Mouse (Mus musculus) cerebellum, postnatal 36 days (tissue): Measurements from ENCODE around the gene Actb.
"Not testable (repeated sequence)": the region's sequence is repeated elsewhere in the genome, so short reads cannot be mapped to it uniquely, and the experiment has no call there.

ENCODE experiments used
- DNase-seq, 2 experiments: peaks; one replicate each; pipeline ENCODE4 v3.0.0; 2021 to 2022; ENCODE audit warnings: mixed read lengths in 2 of 2

Gene Actb

GRCm38 (mm10) chr5:142901355-142901802 is 5.2 kb downstream of the Actb start:
- DNase-seq = no peak

GRCm38 (mm10) chr5:142900651-142901050 is 5.9 kb downstream of the Actb start:
- DNase-seq = no peak

- DNase-seq = no peak
These were observed 6.5 kb downstream of the Actb start for GRCm38 (mm10) chr5:142899932-142900533.

- DNase-seq = no peak
These were observed 7.4 kb downstream of the Actb start for GRCm38 (mm10) chr5:142899057-142899601.

GRCm38 (mm10) chr5:142898316-142898715 is 8.2 kb downstream of the Actb start:
- no peak for DNase-seq

GRCm38 (mm10) chr5:142897568-142898248 is 8.8 kb downstream of the Actb start:
- DNase-seq = no peak

GRCm38 (mm10) chr5:142896713-142897112 is 9.8 kb downstream of the Actb start:
- no peak for DNase-seq

- DNase-seq = no peak
These were observed 10.4 kb downstream of the Actb start for GRCm38 (mm10) chr5:142896192-142896591.

GRCm38 (mm10) chr5:142894918-142895613 is 11.5 kb downstream of the Actb start, which contains the start of gene Fbxl18:
Gene Fbxl18 (minus strand): TSS chr5:142895421.
- DNase-seq = peak; percentile 90 to 92

GRCm38 (mm10) chr5:142891396-142891795 is 15.2 kb downstream of the Actb start:
- DNase-seq = no peak

GRCm38 (mm10) chr5:142887533-142887932 is 19.0 kb downstream of the Actb start:
- DNase-seq = not testable (repeated sequence)

- DNase-seq = no peak
These were observed 19.8 kb downstream of the Actb start for GRCm38 (mm10) chr5:142886761-142887160.

- no peak for DNase-seq
These were observed 20.4 kb downstream of the Actb start for GRCm38 (mm10) chr5:142886181-142886580.

GRCm38 (mm10) chr5:142882471-142882870 is 24.1 kb downstream of the Actb start:
- DNase-seq = no peak

GRCm38 (mm10) chr5:142881936-142882335 is 24.6 kb downstream of the Actb start:
- DNase-seq = no peak

- DNase-seq = no peak
These were observed 25.6 kb downstream of the Actb start for GRCm38 (mm10) chr5:142880806-142881516.

GRCm38 (mm10) chr5:142880246-142880645 is 26.3 kb downstream of the Actb start:
- DNase-seq = peak; percentile 66 to 68

- peak; percentile 84 to 87 for DNase-seq
These were observed 27.0 kb downstream of the Actb start for GRCm38 (mm10) chr5:142879318-142880175.

GRCm38 (mm10) chr5:142878570-142878969 is 28.0 kb downstream of the Actb start:
- peak; percentile 63 to 68 for DNase-seq

GRCm38 (mm10) chr5:142877337-142878280 is 28.9 kb downstream of the Actb start:
- peak; percentile 84 to 86 for DNase-seq

- no peak for DNase-seq
These were observed 29.7 kb downstream of the Actb start for GRCm38 (mm10) chr5:142876896-142877295.
